Mouse (Mus musculus) MEL (cell line): Measurements from ENCODE around the gene Mast3.

Experiments used
- BHLHE40 ChIP-seq: IDR thresholded peaks from 2 replicates; pipeline ENCODE4 v1.6.1; 2012; ENCODE audit warnings: low read depth, mild to moderate bottlenecking, inconsistent platforms, low read length, improper control_type of control experiment, borderline replicate concordance
- POLR2A ChIP-seq, 2 experiments: IDR thresholded peaks; 2 replicates each; pipeline ENCODE4 v1.6.1; 2011 to 2012; ENCODE audit warnings: low read length in 2 of 2, mild to moderate bottlenecking in 2 of 2, control low read depth in 1 of 2, improper control_type of control experiment in 1 of 2, low read depth in 1 of 2, moderate library complexity in 1 of 2; ENCODE audit not compliant: control insufficient read depth in 1 of 2, insufficient read depth in 1 of 2, poor library complexity in 1 of 2
- USF2 ChIP-seq, 2 experiments: IDR thresholded peaks; 2 replicates each; pipeline ENCODE4 v1.6.1; 2011 to 2012; ENCODE audit warnings: improper control_type of control experiment in 2 of 2, low read length in 2 of 2, borderline replicate concordance in 1 of 2, inconsistent platforms in 1 of 2, low read depth in 1 of 2, mild to moderate bottlenecking in 1 of 2; ENCODE audit not compliant: insufficient read depth in 1 of 2

- TF ChIP-seq BHLHE40 (no peak), POLR2A (IDR thresholded peaks at IDR 0.05; ENCODE audit: control insufficient read depth in 1 of 2, insufficient read depth in 1 of 2, low read depth in 1 of 2, low read length in 2 of 2, poor library complexity in 1 of 2) (no peak), USF2 (IDR thresholded peaks at IDR 0.05; ENCODE audit: borderline replicate concordance in 1 of 2, insufficient read depth in 1 of 2, low read depth in 1 of 2, low read length in 2 of 2) (no peak)
Measured at GRCm38 (mm10) chr8:70840590-70840989, 35.7 kb upstream of the Mast3 start.
